Mouse (Mus musculus): ENCODE measurements around the gene Nprl3.

DNA sequence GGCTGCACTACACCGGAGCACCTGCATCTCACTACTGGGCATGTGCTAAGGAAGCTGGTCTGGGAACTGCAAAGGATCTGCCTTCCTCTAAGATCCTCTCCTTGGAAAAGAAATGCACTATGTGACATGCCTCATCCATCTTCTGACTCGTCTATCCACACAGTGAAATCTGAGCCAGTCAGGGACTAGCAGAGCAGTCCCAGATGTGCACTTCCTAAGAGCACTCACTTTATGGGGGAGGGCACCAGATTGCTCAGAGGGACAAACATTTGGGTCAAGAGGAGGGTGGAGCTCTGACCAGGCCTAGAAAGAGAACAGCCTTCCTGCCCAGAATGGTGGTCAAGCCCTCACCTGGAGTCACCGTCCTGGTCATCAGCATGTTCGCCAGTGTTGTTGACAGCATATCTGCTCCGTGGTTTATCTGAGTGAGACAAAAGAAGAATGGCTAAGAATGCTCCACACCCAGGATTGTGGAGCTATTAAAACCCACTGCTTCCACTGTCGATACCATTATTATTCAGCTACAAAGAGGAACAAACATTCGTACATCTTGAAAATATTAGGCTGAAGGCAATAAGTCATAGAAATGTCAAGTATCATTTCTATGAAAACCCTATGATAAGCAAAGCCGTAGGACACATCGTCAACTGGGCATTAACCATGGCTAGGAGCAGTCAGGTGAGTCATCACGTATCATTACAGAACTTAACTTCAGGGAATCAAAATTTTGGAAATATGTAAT lies 4.7 kb downstream of the Nprl3 start:
- no peak for TF ChIP-seq POLR2A (IDR thresholded peaks at IDR 0.05; ENCODE audit: low read depth, low read length)
- no peak for TF ChIP-seq CTCF (conservative IDR thresholded peaks at IDR 0.05; ENCODE audit: insufficient read depth, insufficient read length, low read depth, low read length)

All from kidney, adult 2 months (tissue).